Mouse (Mus musculus) megakaryocyte, embryonic 14.5 days (primary cell): Measurements from ENCODE around the gene Mcat. TPM values are rescaled to one million over a fixed set of nuclear protein-coding genes. Genes with fewer than 3 reads are reported as not detected.

Experiments used
- H3K27me3 ChIP-seq: replicated peaks from 2 replicates; pipeline ENCODE3; 2012; ENCODE audit warnings: inconsistent platforms
- H3K36me3 ChIP-seq: replicated peaks from 2 replicates; pipeline ENCODE3; 2012; ENCODE audit warnings: low read length, inconsistent platforms, mixed read lengths
- H3K4me1 ChIP-seq: 2 replicates; pipeline ENCODE4 v1.6.1; 2012; ENCODE audit warnings: inconsistent platforms
- H3K4me3 ChIP-seq: replicated peaks from 2 replicates; pipeline ENCODE3; 2012; ENCODE audit warnings: moderate library complexity, mild to moderate bottlenecking, inconsistent platforms
- H3K9me3 ChIP-seq: 2 replicates; pipeline ENCODE4 v1.6.1; 2012; ENCODE audit warnings: inconsistent platforms
- FLI1 ChIP-seq: IDR thresholded peaks from 2 replicates; pipeline ENCODE4 v1.6.1; 2012; ENCODE audit warnings: low read length, inconsistent platforms, mixed read lengths
- GATA1 ChIP-seq: IDR thresholded peaks from 3 replicates; pipeline ENCODE4 v1.6.1; 2012; ENCODE audit warnings: mixed read lengths, low read length, inconsistent platforms, borderline replicate concordance
- polyA plus RNA-seq: library from polyadenylated mRNA; stranded (reverse); fragments of >175 nt; gene quantifications from 2 replicates; pipeline ENCODE4 v1.2.3, GENCODE M21; 2012; ENCODE audit warnings: low replicate concordance; ENCODE audit not compliant: insufficient read depth

Gene Mcat
- polyA plus RNA-seq, 1 experiment: 15.3 TPM

DNA sequence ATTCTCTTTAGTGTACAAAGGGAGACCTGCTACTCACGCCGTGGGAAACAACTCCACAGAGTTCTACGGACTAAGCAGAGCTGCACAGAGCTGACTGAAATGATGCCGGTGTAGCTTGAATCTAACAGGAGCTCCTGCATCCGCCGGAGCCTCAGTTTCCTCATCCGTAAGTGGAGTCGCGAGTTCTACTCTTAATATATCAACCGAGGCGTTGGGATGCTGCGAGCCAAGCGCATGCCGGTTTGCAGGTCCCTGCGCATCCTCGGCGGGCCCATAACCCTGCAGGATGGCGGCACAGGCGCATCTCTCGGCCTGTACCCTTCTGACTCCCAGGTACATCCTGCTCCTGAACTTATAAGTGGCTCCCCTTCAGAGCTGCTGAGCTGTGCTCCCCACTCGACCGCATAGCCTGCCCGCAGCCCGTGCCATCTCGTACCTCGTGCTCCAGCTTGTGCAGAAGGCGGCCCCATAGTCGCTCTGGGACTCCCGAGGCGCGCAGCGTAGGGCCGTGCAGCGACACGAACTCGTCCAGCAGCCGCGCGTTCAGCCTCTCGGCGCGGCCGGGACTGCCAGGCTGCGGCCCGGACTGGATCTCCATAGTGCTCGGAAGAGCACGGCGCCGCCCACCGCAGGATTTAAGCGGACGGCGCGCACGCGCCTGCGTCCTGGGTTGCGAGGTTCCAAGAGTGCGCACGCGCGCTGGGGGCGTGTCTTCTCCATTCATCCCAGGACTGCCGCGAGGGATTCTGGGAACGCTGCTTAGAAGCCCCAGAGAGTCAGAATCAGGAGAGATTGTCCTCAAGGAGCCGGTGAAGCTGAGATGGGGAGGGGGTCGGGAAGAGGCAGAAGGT is 31.2 kb upstream of the Mcat start, which contains the start of gene Ttll12:
Ttll12 (minus strand) TSS at position 645 of the 851 bp plus-strand sequence.
- TF ChIP-seq FLI1 (no peak), GATA1 (no peak)
- H3K4me3 ChIP-seq: peak within 1 kb of the TSS; percentile 99
- H3K4me1 ChIP-seq: peaks cover 83% of the 10 kb centered on the region
- H3K9me3 ChIP-seq: no peaks in the 10 kb centered on the region
- H3K36me3 ChIP-seq: peaks cover 29% of the 10 kb centered on the region
- no peaks in the 10 kb centered on the region for H3K27me3 ChIP-seq

- peak overlapping the region; percentile 99 for H3K4me3 ChIP-seq
- H3K27me3 ChIP-seq: no peaks in the 10 kb centered on the region
- TF ChIP-seq GATA1: no peak
- no peak for TF ChIP-seq FLI1
- H3K4me1 ChIP-seq: peaks cover 76% of the 10 kb centered on the region
- peaks cover 35% of the 10 kb centered on the region for H3K36me3 ChIP-seq
- no peaks in the 10 kb centered on the region for H3K9me3 ChIP-seq
Measured at GRCm38 (mm10) chr15:83593702-83594512, 30.3 kb upstream of the Mcat start.

DNA sequence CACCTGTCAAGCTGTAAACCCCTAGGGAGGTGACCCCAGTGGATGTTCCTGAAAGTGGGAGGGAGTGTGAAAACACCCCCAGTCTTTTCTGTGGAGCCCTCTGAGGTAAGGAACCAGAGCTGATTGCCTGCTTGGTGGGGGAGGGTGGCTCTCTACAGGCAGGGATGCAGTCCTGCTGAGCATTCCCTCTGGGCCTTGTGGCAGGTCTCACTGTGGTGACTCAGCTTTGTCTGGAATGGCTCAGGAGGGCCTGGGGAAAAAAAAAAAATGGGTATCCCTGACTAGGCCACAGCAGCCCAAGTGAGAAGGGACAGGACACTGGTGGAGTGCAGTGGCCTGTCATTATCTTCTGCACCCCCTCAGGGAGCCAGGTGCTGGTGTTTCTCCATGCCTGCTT is 29.6 kb upstream of the Mcat start:
- Histone ChIP-seq H3K4me3 (peak overlapping the region; percentile 99), H3K4me1 (peaks cover 76% of the 10 kb centered on the region), H3K36me3 (peaks cover 43% of the 10 kb centered on the region), H3K27me3 (no peaks in the 10 kb centered on the region), H3K9me3 (no peaks in the 10 kb centered on the region)
- TF ChIP-seq GATA1: no peak
- no peak for TF ChIP-seq FLI1

DNA sequence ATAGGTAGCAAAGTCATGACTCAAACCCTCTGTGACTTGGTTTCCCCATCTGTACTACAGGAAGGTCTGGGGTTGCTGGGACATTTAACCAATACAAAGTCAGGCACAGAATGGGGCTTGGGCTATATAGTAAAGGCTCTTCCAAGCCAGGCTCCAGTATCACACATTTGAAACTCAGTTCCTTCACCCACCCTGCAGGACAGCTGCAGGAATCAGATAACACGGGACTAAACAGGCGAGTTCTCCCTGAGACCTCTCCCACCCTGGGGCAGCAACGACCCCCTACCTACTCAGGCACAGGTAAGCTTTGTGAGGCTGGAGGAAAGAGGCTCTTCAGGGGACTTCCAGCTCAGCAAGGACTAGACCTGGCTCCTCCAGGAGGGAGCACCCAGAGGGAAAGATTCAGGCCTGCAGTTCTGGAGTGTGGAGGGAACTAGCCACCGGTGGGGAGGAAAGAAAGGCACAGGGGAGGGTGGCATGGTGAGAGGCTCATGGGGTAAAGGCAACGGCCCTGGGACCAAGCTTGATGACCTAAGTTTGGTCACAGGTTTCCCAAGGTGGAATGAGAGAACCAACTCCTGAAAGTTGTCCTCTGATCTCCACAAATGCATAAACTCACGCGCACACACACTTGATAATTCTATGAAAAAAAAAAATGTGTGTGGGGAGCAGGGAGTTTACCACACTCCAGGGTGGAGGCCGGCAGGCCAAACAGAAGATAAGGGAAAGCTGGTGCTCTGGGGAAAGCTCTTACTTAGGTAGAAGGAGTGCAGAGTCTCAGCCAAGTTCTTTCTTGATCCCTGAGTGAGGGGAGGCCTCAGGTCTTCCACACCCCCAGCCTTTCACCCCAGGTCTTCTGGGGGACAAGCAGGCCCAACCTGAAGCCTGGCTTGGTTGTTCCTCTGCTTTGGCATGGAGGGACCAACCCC is 28.9 kb upstream of the Mcat start:
- H3K4me3 ChIP-seq: peak overlapping the region; percentile 99
- peaks cover 70% of the 10 kb centered on the region for H3K4me1 ChIP-seq
- H3K36me3 ChIP-seq: peaks cover 47% of the 10 kb centered on the region
- no peaks in the 10 kb centered on the region for H3K9me3 ChIP-seq
- H3K27me3 ChIP-seq: no peaks in the 10 kb centered on the region
- TF ChIP-seq FLI1 (no peak), GATA1 (no peak)

GRCm38 (mm10) chr15:83591758-83592157 is 28.2 kb upstream of the Mcat start:
- Histone ChIP-seq H3K36me3 (peaks cover 55% of the 10 kb centered on the region), H3K27me3 (no peaks in the 10 kb centered on the region), H3K9me3 (peaks cover 4% of the 10 kb centered on the region), H3K4me3 (no peak overlapping the region), H3K4me1 (peaks cover 67% of the 10 kb centered on the region)
- TF ChIP-seq GATA1 (no peak), FLI1 (no peak)

- no peak for TF ChIP-seq GATA1
- no peaks in the 10 kb centered on the region for H3K27me3 ChIP-seq
- peaks cover 13% of the 10 kb centered on the region for H3K9me3 ChIP-seq
- peaks cover 58% of the 10 kb centered on the region for H3K4me1 ChIP-seq
- H3K36me3 ChIP-seq: peaks cover 64% of the 10 kb centered on the region
- H3K4me3 ChIP-seq: no peak overlapping the region
Measured at GRCm38 (mm10) chr15:83590841-83591240, 27.3 kb upstream of the Mcat start.

GRCm38 (mm10) chr15:83584741-83585220 is 21.2 kb upstream of the Mcat start:
- TF ChIP-seq FLI1 (no peak), GATA1 (no peak)
- Histone ChIP-seq H3K9me3 (peaks cover 15% of the 10 kb centered on the region), H3K36me3 (peaks cover 96% of the 10 kb centered on the region), H3K27me3 (no peaks in the 10 kb centered on the region), H3K4me1 (peaks cover 3% of the 10 kb centered on the region; the same call in 1 of the 2 replicates), H3K4me3 (no peak overlapping the region)

- peaks cover 98% of the 10 kb centered on the region for H3K36me3 ChIP-seq
- peaks cover 15% of the 10 kb centered on the region for H3K9me3 ChIP-seq
- H3K4me3 ChIP-seq: no peak overlapping the region
- no peaks in the 10 kb centered on the region for H3K27me3 ChIP-seq
- TF ChIP-seq GATA1 (no peak), FLI1 (no peak)
- H3K4me1 ChIP-seq: peaks cover 3% of the 10 kb centered on the region; the same call in 1 of the 2 replicates
Measured at GRCm38 (mm10) chr15:83583419-83584156, 20.0 kb upstream of the Mcat start.

DNA sequence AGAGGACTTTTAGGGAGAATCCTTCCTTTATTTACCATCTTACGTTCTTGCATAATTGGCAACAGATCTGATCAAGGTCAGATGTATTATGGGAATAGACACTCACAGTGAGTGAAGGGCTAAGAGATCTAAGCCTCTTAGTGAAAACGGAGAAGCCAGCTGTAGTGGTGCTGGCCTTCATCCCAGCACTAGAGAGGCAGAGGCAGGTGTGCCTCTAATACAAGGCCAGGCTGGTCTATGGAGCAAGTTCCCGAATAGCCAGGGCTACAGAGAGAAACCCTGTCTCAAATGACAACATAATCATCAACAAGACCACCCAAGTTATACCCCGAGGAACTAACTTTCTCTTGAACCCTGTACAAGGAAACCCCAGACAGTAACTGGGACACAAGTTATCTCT is 19.3 kb upstream of the Mcat start:
- Histone ChIP-seq H3K9me3 (peaks cover 15% of the 10 kb centered on the region), H3K36me3 (peaks cover 97% of the 10 kb centered on the region), H3K4me3 (no peak overlapping the region), H3K4me1 (peaks cover 3% of the 10 kb centered on the region; the same call in 1 of the 2 replicates), H3K27me3 (no peaks in the 10 kb centered on the region)
- TF ChIP-seq GATA1 (no peak), FLI1 (no peak)
